Mouse (Mus musculus) MN1 (cell line): Measurements from ENCODE around the gene Gm9999.
"Not testable (repeated sequence)": the region's sequence is repeated elsewhere in the genome, so short reads cannot be mapped to it uniquely, and the experiment has no call there.

ENCODE experiments used
- DNase-seq: peaks from one replicate; pipeline ENCODE4 v3.0.0-alpha.2; 2016; ENCODE audit warnings: low spot score

Gene Gm9999

GRCm38 (mm10) chr7:46999983-47000643 is 16.7 kb downstream of the Gm9999 start:
- DNase-seq = peak; percentile 74

- DNase-seq = peak; percentile 90
Observed at GRCm38 (mm10) chr7:47000644-47000983, 17.2 kb downstream of the Gm9999 start.

- DNase-seq = no peak
Observed at GRCm38 (mm10) chr7:47001125-47001899, 17.9 kb downstream of the Gm9999 start.

- no peak for DNase-seq
Observed at GRCm38 (mm10) chr7:47001900-47002275, 18.5 kb downstream of the Gm9999 start.

- DNase-seq = no peak
Observed at GRCm38 (mm10) chr7:47003411-47004115, 20.2 kb downstream of the Gm9999 start.

GRCm38 (mm10) chr7:47007109-47007780 is 23.9 kb downstream of the Gm9999 start:
- DNase-seq = no peak

GRCm38 (mm10) chr7:47007818-47008167 is 24.4 kb downstream of the Gm9999 start:
- no peak for DNase-seq

- peak; percentile 98 for DNase-seq
Observed at GRCm38 (mm10) chr7:47008168-47008993, 25.0 kb downstream of the Gm9999 start, which contains the start of gene Spty2d1. Gene Spty2d1 (minus strand): TSS chr7:47008411.

- no peak for DNase-seq
Observed at GRCm38 (mm10) chr7:47013131-47013767, 29.9 kb downstream of the Gm9999 start.

- peak; percentile 69 for DNase-seq
Observed at GRCm38 (mm10) chr7:47014564-47015389, 31.4 kb downstream of the Gm9999 start.

GRCm38 (mm10) chr7:47015390-47016065 is 32.1 kb downstream of the Gm9999 start:
- DNase-seq = peak; percentile 82

GRCm38 (mm10) chr7:47016602-47017001 is 33.2 kb downstream of the Gm9999 start:
- no peak for DNase-seq

- no peak for DNase-seq
Observed at GRCm38 (mm10) chr7:47017146-47017545, 33.8 kb downstream of the Gm9999 start.

- no peak for DNase-seq
Observed at GRCm38 (mm10) chr7:47019641-47020040, 36.3 kb downstream of the Gm9999 start.

- DNase-seq = no peak
Observed at GRCm38 (mm10) chr7:47020956-47021355, 37.6 kb downstream of the Gm9999 start.

GRCm38 (mm10) chr7:47022482-47022881 is 39.1 kb downstream of the Gm9999 start:
- DNase-seq = no peak

- DNase-seq = peak; percentile 52
Observed at GRCm38 (mm10) chr7:47023530-47023929, 40.1 kb downstream of the Gm9999 start.

GRCm38 (mm10) chr7:47024454-47024853 is 41.1 kb downstream of the Gm9999 start:
- DNase-seq = no peak

GRCm38 (mm10) chr7:47025429-47025828 is 42.0 kb downstream of the Gm9999 start:
- no peak for DNase-seq

GRCm38 (mm10) chr7:47026899-47027298 is 43.5 kb downstream of the Gm9999 start:
- not testable (repeated sequence) for DNase-seq
